ENCODE assay signal across 13 mouse cellular contexts in the genomic region with DNA sequence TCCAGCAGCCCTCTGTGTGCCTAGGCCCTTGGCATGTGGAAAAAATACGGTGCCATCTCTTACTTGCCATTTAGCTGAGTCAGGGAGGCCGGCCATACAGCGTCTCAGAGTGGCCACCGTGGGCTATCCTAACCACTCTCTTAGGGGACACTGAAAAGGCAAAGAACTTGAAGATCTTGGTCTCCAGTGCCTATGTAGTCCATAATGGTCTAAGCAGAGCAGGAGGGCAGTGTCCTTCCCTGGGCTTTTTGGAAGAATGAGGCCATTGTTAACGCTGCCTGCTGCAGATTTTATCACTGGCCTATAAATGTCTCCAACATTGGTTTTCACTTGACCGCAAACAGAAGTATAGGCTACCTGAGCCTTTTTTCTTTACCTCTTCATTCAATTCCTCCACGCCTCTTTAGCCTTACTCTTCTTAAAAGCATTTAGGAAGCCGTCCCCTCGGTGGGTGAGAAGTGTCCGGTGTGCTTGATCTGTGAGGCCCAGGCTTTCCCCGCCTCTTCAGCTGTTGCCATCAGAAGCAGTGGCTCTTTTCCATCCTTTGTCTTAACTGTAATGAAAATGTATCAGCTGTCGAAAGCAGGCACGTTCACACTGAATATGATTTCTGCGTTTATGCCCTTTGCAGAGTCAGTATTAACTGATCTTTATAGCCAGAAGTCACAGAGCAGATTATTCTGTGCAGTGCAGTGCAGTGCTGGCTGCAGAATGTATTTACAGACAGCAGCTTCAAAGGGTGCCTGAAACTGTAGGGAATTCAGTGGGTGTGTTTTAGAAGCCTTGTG. TPM values are rescaled to one million over a fixed set of nuclear protein-coding genes. Genes with fewer than 3 reads are reported as not detected.
DNase-seq lines count a peak whose midpoint lies in the region; ATAC-seq lines count a peak whose summit lies in the region.
"Had no signal": no experiment of that assay in that cellular context is flagged by ENCODE, and none has a peak within 500 bp of the region (broad histone marks: within the 10 kb centered on the region; RNA-seq: fewer than 3 reads in every experiment).

No protein-coding gene starts in this region.

- DNase-seq in heart, adult 11 months: peak; percentile 54
- DNase-seq in heart, postnatal 10 days: no peak
- peak; percentile 50 for DNase-seq in embryonic facial prominence, embryonic 14.5 days (ENCODE audit: low spot score)
- DNase-seq in hindbrain, embryonic 14.5 days (ENCODE audit: low spot score): no peak
- peak; percentile 66 for DNase-seq in midbrain, embryonic 14.5 days
- no peak for DNase-seq in adrenal gland, adult (ENCODE audit: inconsistent age in 2 of 2, low spot score in 1 of 2)
- no peak for DNase-seq in spleen, postnatal 36 days (ENCODE audit: low spot score in 2 of 2)
- no peak for DNase-seq in layer of hippocampus, postnatal 25 days (ENCODE audit: extremely low spot score in 1 of 2, low spot score in 1 of 2)
- DNase-seq: B cell, adult 2 months; heart, adult 2 months had no signal

- no peaks in the 10 kb centered on the region for H3K9me3 ChIP-seq in embryonic facial prominence, embryonic 14.5 days (ENCODE audit: control insufficient read depth, low read length)
- no peaks in the 10 kb centered on the region for H3K9me3 ChIP-seq in hindbrain, embryonic 14.5 days (ENCODE audit: control insufficient read depth, low read length)
- H3K9me3 ChIP-seq in midbrain, embryonic 14.5 days (ENCODE audit: control insufficient read depth, low read length): no peaks in the 10 kb centered on the region
- H3K9me3 ChIP-seq: limb, embryonic 15.5 days had no signal

- no peak overlapping the region for H3K4me2 ChIP-seq in embryonic facial prominence, embryonic 14.5 days (ENCODE audit: low read depth, low read length)
- no peak overlapping the region for H3K4me2 ChIP-seq in hindbrain, embryonic 14.5 days (replicated peaks)
- no peak overlapping the region for H3K4me2 ChIP-seq in midbrain, embryonic 14.5 days (ENCODE audit: low read length)
- H3K4me2 ChIP-seq: limb, embryonic 15.5 days had no signal

- H3K36me3 ChIP-seq in embryonic facial prominence, embryonic 14.5 days (ENCODE audit: control insufficient read depth, insufficient read depth, low read length): no peaks in the 10 kb centered on the region
- no peaks in the 10 kb centered on the region for H3K36me3 ChIP-seq in hindbrain, embryonic 14.5 days (replicated peaks; ENCODE audit: control insufficient read depth, insufficient read depth)
- no peaks in the 10 kb centered on the region for H3K36me3 ChIP-seq in midbrain, embryonic 14.5 days (ENCODE audit: control insufficient read depth, insufficient read depth, low read length)
- H3K36me3 ChIP-seq: limb, embryonic 15.5 days had no signal

- 0 out of 2 replicates have a peak overlapping the region, but pooled peaks have one; percentile 21 for H3K27ac ChIP-seq in embryonic facial prominence, embryonic 14.5 days (replicated peaks; ENCODE audit: low read depth, low read length)
- H3K27ac ChIP-seq in hindbrain, embryonic 14.5 days: peak overlapping the region; percentile 33
- H3K27ac ChIP-seq in midbrain, embryonic 14.5 days (replicated peaks; ENCODE audit: low read depth, low read length): peak overlapping the region; percentile 66
- H3K27ac ChIP-seq: heart, adult 2 months; limb, embryonic 15.5 days; macrophage had no signal

- intact Hi-C loops in heart, postnatal 10 days (cut with DNase I): no loop called here

- H3K27me3 ChIP-seq in embryonic facial prominence, embryonic 14.5 days (replicated peaks; ENCODE audit: control insufficient read depth, insufficient read depth, low read length): no peaks in the 10 kb centered on the region
- H3K27me3 ChIP-seq in hindbrain, embryonic 14.5 days (ENCODE audit: control insufficient read depth, insufficient read depth, low read length): no peaks in the 10 kb centered on the region
- no peaks in the 10 kb centered on the region for H3K27me3 ChIP-seq in midbrain, embryonic 14.5 days (ENCODE audit: control insufficient read depth, insufficient read depth, low read length)
- H3K27me3 ChIP-seq: limb, embryonic 15.5 days had no signal

- H3K4me1 ChIP-seq in embryonic facial prominence, embryonic 14.5 days (ENCODE audit: control insufficient read depth, insufficient read depth, low read length): no peaks in the 10 kb centered on the region
- H3K4me1 ChIP-seq in hindbrain, embryonic 14.5 days (replicated peaks; ENCODE audit: control insufficient read depth, insufficient read depth, low read length): peaks cover 2% of the 10 kb centered on the region; the same call in 1 of the 2 replicates
- H3K4me1 ChIP-seq in midbrain, embryonic 14.5 days (ENCODE audit: control insufficient read depth, insufficient read depth, low read length): peaks cover 7% of the 10 kb centered on the region; the same call in 1 of the 2 replicates

- WGBS in embryonic facial prominence, embryonic 14.5 days: 60% methylated on average over 14 of the region's 14 CpGs
- WGBS in hindbrain, embryonic 14.5 days: 51% methylated on average over 14 of the region's 14 CpGs
- WGBS in midbrain, embryonic 14.5 days: 42% methylated on average over 14 of the region's 14 CpGs

- ATAC-seq in embryonic facial prominence, embryonic 14.5 days (ENCODE audit: low read depth): peak; percentile 65; the same call in 1 of the 2 replicates
- ATAC-seq in hindbrain, embryonic 14.5 days (ENCODE audit: low FRiP score): peak; percentile 64; the same call in 1 of the 2 replicates
- peak; percentile 40; the same call in 1 of the 2 replicates for ATAC-seq in midbrain, embryonic 14.5 days (ENCODE audit: low FRiP score, low TSS enrichment)

- no peak overlapping the region for H3K9ac ChIP-seq in embryonic facial prominence, embryonic 14.5 days (ENCODE audit: low read depth, low read length)
- H3K9ac ChIP-seq in hindbrain, embryonic 14.5 days: no peak overlapping the region; the same call in 1 of the 2 replicates
- H3K9ac ChIP-seq in midbrain, embryonic 14.5 days (replicated peaks; ENCODE audit: low read length): peak overlapping the region; percentile 20; the same call in 1 of the 2 replicates
- H3K9ac ChIP-seq: limb, embryonic 15.5 days had no signal

- no peak overlapping the region for H3K4me3 ChIP-seq in embryonic facial prominence, embryonic 14.5 days (ENCODE audit: low read depth, low read length)
- no peak overlapping the region for H3K4me3 ChIP-seq in hindbrain, embryonic 14.5 days (replicated peaks; ENCODE audit: low read length)
- H3K4me3 ChIP-seq in midbrain, embryonic 14.5 days (replicated peaks; ENCODE audit: low read depth, low read length): no peak overlapping the region
- H3K4me3 ChIP-seq: heart, adult 2 months; limb, embryonic 15.5 days had no signal

RNA-seq across cellular contexts. Expression of gene Sh3bgrl2, which starts 41.7 kb away (rescaled TPM):
- 1 to 10 TPM; 5.8 to 6.4 TPM for total RNA-seq in heart, postnatal 10 days (2021)
- 16.8 and 18.7 TPM in 2 replicates for polyA plus RNA-seq in embryonic facial prominence, embryonic 14.5 days (2014; fragmentation: Nextera tagmentation; extraction: Ambion mirVana)
- 9.7 and 12.4 TPM in 2 replicates for polyA plus RNA-seq in hindbrain, embryonic 14.5 days (2014; fragmentation: Nextera tagmentation; extraction: Ambion mirVana)
- 10.7 and 11.3 TPM in 2 replicates for polyA plus RNA-seq in midbrain, embryonic 14.5 days (2014; fragmentation: Nextera tagmentation; extraction: Ambion mirVana)
- total RNA-seq in layer of hippocampus, postnatal 25 days (2021): 10 to 100 TPM; 27.6 to 28.6 TPM
- total RNA-seq: MEL had no signal

Comparison
In these comparisons a context has a peak if more than half of its experiments do, and no peak if none do; other contexts are left out.
1. DNase-seq: peak in heart, adult 11 months (single experiment), embryonic facial prominence, embryonic 14.5 days (single experiment) and midbrain, embryonic 14.5 days (single experiment); none in heart, postnatal 10 days (0 of 2), hindbrain, embryonic 14.5 days (single experiment), adrenal gland, adult (0 of 2), spleen, postnatal 36 days (0 of 2) and layer of hippocampus, postnatal 25 days (0 of 2).
2. Peak in every context shown above with its lines, with median percentiles within 50 percentile points of each other: ATAC-seq and H3K27ac ChIP-seq.